Mouse (Mus musculus) lung, embryonic 15.5 days (tissue): ENCODE measurements around the gene Adamts17. TPM values are rescaled to one million over a fixed set of nuclear protein-coding genes. Genes with fewer than 3 reads are reported as not detected.

ENCODE experiments used
- ATAC-seq: fragments of 200-750 bp; cut with Nextera tagmentation; 2 replicates; pipeline ENCODE4 v1.8.0; 2017; ENCODE audit warnings: moderate number of reproducible peaks, borderline replicate concordance; ENCODE audit not compliant: low FRiP score, low TSS enrichment; ENCODE audit errors: extremely low read depth
- H3K27ac ChIP-seq: fragments of 300-500 bp; sonication (generic); 2 replicates; pipeline ENCODE4 v1.5.1; 2015; ENCODE audit warnings: moderate library complexity, mild to moderate bottlenecking, inconsistent platforms
- H3K27me3 ChIP-seq: fragments of 300-500 bp; sonication (generic); 2 replicates; pipeline ENCODE4 v1.6.1; 2015; ENCODE audit warnings: inconsistent platforms
- H3K36me3 ChIP-seq: fragments of 300-500 bp; sonication (generic); 2 replicates; pipeline ENCODE4 v1.6.1; 2015; ENCODE audit warnings: inconsistent platforms
- H3K4me1 ChIP-seq: fragments of 300-500 bp; sonication (generic); 2 replicates; pipeline ENCODE4 v1.6.1; 2015; ENCODE audit warnings: inconsistent platforms
- H3K4me2 ChIP-seq: fragments of 300-500 bp; sonication (generic); 2 replicates; pipeline ENCODE4 v1.6.1; 2015; ENCODE audit warnings: inconsistent platforms, mild to moderate bottlenecking, moderate library complexity
- H3K4me3 ChIP-seq: fragments of 300-500 bp; sonication (generic); 2 replicates; pipeline ENCODE4 v1.5.1; 2015; ENCODE audit warnings: mild to moderate bottlenecking, inconsistent platforms
- H3K9ac ChIP-seq: fragments of 300-500 bp; sonication (generic); 2 replicates; pipeline ENCODE4 v1.6.1; 2015; ENCODE audit warnings: inconsistent platforms
- H3K9me3 ChIP-seq: fragments of 300-500 bp; sonication (generic); 2 replicates; pipeline ENCODE4 v1.6.1; 2016; ENCODE audit warnings: inconsistent platforms
- WGBS: fragments of 180-500 bp; shearing (Covaris S2); methylation state at CpG from one replicate; pipeline ENCODE4 v1.1.7; 2015; 5-methylcytosine and 5-hydroxymethylcytosine counted together
- polyA plus RNA-seq: library from polyadenylated mRNA; unstranded; fragments of >200 nt; fragmentation: Nextera tagmentation; extraction: Ambion mirVana; gene quantifications from 2 replicates; pipeline ENCODE4 v1.2.1, GENCODE M21; 2015

The Adamts17 gene
- polyA plus RNA-seq, 1 experiment from 2014 or later, result 13.2 TPM

DNA sequence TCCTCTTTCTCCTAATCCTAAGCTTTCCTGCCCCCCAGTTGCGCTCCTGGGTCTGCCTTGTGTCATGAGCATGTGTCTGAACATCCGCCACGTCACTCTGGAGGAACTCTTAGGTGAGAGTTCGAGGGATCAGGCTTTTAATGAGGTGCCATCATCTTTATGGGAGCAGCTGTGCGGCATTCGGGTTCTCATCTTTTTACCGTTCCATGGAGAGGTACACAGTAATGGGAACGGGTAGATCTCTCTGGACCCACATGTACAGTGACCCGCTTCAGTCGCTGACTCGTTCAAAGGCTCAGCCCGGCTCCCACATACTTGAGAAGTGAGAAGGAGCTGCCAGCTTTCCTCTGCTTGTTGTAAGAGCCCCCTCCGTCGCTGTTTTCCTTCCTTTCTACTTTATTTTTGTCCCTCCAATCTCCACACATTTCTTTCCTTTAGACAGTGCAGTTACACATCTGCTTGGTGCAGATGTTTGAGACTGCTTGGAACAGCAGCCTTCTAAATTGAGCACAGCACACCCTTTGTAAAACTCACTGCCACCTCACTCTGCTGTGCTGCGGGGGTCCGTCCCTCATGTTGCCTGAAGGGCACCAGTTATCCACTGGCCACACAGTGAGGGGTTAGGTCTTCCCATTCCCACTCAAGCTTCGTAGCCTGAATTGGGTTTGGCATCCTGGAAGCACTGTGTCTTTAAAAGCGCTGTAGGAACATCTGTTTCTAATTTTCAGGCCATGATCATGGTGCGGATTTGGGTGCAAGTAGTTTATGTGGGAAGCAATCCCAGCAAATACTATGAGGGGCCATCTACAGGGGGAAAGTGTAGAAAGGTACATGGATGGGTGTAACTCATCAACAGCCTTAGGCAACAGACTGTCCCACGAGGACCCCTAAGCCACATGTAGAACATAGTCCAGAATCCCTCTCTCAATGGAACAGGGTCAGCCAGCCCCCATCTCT, 186.9 kb downstream of the Adamts17 start:
- Histone ChIP-seq H3K9ac (no peak overlapping the region), H3K4me3 (no peak overlapping the region), H3K36me3 (no peaks in the 10 kb centered on the region), H3K27me3 (no peaks in the 10 kb centered on the region), H3K4me1 (0 out of 2 replicates have a peak, but pooled peaks cover 18% of the 10 kb centered on the region), H3K4me2 (no peak overlapping the region), H3K9me3 (no peaks in the 10 kb centered on the region), H3K27ac (no peak overlapping the region)
- 38% methylated on average over 20 of the region's 20 CpGs for WGBS
- ATAC-seq, result peak; percentile 42; the same call in 1 of the 2 replicates

DNA sequence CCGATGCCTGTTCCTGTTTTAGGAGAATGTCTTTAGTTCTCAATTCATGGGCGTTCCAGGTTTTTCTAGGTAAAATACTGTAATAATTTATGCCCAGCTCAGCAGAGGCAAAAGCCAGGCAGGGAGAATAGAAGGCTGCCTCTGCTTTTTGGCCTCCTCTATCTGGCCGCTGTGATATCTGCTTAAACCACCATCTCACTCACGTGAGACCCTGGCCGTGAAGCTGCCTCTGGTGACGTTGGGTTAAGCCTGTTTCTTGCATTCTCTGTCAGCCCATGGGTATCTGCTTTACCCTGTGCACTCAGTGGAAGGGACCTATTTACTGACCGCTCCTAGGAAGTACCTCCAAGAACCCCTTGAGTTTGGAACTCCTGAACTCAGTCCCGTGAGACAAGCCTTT, 187.7 kb downstream of the Adamts17 start:
- WGBS, result 91% methylated on average over 8 of the region's 8 CpGs
- no peak overlapping the region for H3K27ac ChIP-seq
- 0 out of 2 replicates have a peak, but pooled peaks cover 22% of the 10 kb centered on the region for H3K4me1 ChIP-seq
- no peaks in the 10 kb centered on the region for H3K9me3 ChIP-seq
- H3K4me3 ChIP-seq, result no peak overlapping the region
- H3K36me3 ChIP-seq, result no peaks in the 10 kb centered on the region
- H3K9ac ChIP-seq, result no peak overlapping the region
- no peak overlapping the region for H3K4me2 ChIP-seq
- no peak for ATAC-seq
- H3K27me3 ChIP-seq, result no peaks in the 10 kb centered on the region

DNA sequence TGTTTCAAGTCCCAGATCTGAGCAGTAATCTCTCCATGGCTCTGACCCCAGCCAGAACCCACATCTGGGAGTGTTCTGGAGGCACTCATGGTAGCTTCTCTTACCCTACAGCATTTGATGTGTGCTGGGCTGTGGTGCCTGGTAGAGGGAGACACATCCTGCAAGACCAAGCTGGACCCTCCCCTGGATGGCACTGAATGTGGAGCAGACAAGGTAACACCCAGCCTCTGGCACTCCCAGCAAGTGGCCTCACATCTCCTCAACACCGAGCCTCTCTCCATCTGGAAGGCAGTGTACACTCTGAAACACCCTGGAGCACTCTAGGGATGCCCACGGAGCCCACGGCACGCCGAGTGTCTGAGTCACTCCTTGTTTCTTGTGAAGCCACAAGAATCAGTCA, 188.2 kb downstream of the Adamts17 start:
- Histone ChIP-seq H3K9ac (no peak overlapping the region), H3K9me3 (no peaks in the 10 kb centered on the region), H3K36me3 (0 out of 2 replicates have a peak, but pooled peaks cover 2% of the 10 kb centered on the region), H3K27me3 (no peaks in the 10 kb centered on the region), H3K4me1 (0 out of 2 replicates have a peak, but pooled peaks cover 22% of the 10 kb centered on the region), H3K4me3 (no peak overlapping the region), H3K4me2 (no peak overlapping the region), H3K27ac (no peak overlapping the region)
- WGBS, result 93% methylated on average over 5 of the region's 5 CpGs
- ATAC-seq, result no peak

DNA sequence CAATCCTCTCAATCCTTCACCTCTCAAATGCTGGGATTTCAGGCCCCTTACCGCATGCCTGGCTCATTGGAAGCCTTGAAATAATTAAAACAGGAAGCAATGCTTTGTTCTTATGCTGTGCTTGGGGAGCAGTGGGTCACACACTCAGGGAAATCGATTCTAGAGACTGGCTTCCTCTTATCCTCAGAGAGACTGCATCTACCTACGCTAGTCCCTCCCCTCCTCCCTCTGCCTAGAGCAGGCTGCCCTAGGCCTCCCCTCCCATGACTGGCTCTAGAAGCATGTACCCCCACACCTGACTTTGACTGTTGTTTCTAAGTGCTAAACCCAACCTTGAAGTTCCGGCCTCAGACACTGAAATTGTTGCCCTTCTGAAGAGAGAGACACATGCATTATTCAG, 189.4 kb downstream of the Adamts17 start:
- H3K36me3 ChIP-seq, result 0 out of 2 replicates have a peak, but pooled peaks cover 3% of the 10 kb centered on the region
- H3K27me3 ChIP-seq, result no peaks in the 10 kb centered on the region
- no peak overlapping the region for H3K4me3 ChIP-seq
- H3K27ac ChIP-seq, result no peak overlapping the region
- no peak overlapping the region for H3K9ac ChIP-seq
- 0 out of 2 replicates have a peak, but pooled peaks cover 25% of the 10 kb centered on the region for H3K4me1 ChIP-seq
- WGBS, result 70% methylated on average over 4 of the region's 4 CpGs
- no peak for ATAC-seq
- no peaks in the 10 kb centered on the region for H3K9me3 ChIP-seq
- H3K4me2 ChIP-seq, result no peak overlapping the region

DNA sequence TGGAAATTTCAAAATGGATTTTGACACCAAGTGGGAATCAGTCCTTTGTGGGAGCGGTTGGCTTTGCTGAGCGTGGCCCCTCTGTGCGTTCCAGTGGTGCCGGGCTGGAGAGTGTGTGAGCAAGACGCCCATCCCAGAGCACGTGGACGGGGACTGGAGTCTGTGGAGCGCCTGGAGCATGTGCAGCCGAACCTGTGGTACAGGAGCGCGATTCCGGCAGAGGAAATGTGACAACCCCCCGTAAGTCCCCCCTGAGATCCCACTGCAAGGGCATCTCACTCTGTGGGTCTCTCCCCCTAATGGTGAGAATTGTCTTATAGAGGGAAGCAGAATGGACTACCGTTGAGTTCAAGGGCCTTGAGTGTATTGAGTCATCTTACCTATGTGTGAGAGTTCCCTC, 189.9 kb downstream of the Adamts17 start:
- 93% methylated on average over 14 of the region's 14 CpGs for WGBS
- H3K27ac ChIP-seq, result no peak overlapping the region
- H3K4me3 ChIP-seq, result no peak overlapping the region

DNA sequence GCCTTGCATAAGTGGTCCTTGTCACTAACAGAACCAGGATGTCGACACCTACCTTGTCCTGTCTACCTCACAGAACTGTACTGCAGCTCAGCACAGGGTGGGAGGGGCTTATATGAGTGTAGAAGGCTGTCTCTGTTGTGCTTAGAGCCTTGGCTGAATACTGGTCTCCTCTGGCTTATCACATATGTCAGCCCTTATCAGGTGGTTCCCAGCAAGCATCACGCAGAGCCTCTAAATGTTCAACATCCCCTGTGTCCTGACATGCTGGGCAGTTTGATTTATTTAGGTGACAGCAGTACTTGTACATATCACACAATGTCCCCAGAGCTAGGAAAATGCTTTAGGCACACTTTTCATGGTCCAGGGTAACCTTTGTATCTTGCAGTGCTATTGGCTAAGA, 191.7 kb downstream of the Adamts17 start:
- Histone ChIP-seq H3K9ac (no peak overlapping the region), H3K4me2 (no peak overlapping the region), H3K36me3 (0 out of 2 replicates have a peak, but pooled peaks cover 3% of the 10 kb centered on the region), H3K27me3 (no peaks in the 10 kb centered on the region), H3K9me3 (no peaks in the 10 kb centered on the region), H3K4me1 (peaks cover 27% of the 10 kb centered on the region; the same call in 1 of the 2 replicates), H3K4me3 (no peak overlapping the region), H3K27ac (no peak overlapping the region)
- WGBS, result 38% methylated on average over 2 of the region's 2 CpGs
- ATAC-seq, result peak; percentile 36; the same call in 1 of the 2 replicates

More for the DNA sequence above, 189.9 kb downstream of the Adamts17 start:
- H3K27me3 ChIP-seq, result no peaks in the 10 kb centered on the region
- 0 out of 2 replicates have a peak, but pooled peaks cover 3% of the 10 kb centered on the region for H3K36me3 ChIP-seq
- H3K9ac ChIP-seq, result no peak overlapping the region
- no peak overlapping the region for H3K4me2 ChIP-seq
- no peaks in the 10 kb centered on the region for H3K9me3 ChIP-seq
- no peak for ATAC-seq
- 0 out of 2 replicates have a peak, but pooled peaks cover 26% of the 10 kb centered on the region for H3K4me1 ChIP-seq

DNA sequence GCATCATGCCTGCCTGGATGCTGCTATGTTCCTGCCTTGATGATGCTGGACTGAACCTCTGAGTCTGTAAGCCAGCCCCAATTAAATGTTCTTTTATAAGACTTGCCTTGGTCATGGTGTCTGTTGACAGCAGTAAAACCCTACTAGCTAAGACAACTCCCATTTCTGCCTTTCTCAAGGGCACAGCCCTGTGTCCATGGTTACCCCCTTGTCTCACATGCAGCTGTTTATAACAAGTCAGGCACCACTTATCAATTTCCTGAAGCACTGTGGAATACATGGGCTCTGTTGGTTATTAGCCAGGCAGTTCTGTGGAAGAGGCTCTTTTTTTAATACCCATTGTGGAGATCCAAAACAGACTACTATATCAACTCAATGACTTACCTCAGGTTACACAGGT, 193.1 kb downstream of the Adamts17 start:
- H3K9ac ChIP-seq, result no peak overlapping the region
- 0 out of 2 replicates have a peak, but pooled peaks cover 3% of the 10 kb centered on the region for H3K36me3 ChIP-seq
- H3K27ac ChIP-seq, result no peak overlapping the region
- H3K4me3 ChIP-seq, result no peak overlapping the region
- peaks cover 21% of the 10 kb centered on the region; the same call in 1 of the 2 replicates for H3K4me1 ChIP-seq
- H3K27me3 ChIP-seq, result no peaks in the 10 kb centered on the region
- no peak for ATAC-seq
- no peak overlapping the region for H3K4me2 ChIP-seq
- no peaks in the 10 kb centered on the region for H3K9me3 ChIP-seq

DNA sequence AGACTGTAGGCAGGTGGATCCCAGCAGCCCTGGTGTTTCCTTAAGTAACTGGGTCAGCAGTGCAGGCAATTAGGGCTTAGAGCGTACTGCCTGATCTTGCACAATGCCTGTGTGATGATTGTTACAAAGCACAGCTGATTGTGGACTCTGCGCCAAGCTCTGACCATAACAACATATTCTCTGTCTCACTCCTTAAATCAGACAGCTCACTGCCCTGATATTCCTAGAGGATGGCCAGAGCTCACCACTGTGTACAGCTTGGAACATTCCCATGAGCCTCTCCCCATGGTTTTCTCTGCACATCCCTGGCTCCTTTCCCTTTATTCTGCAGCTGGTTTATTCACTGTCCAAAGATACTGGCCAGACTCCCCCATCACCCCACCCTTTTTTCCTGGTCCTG, 194.8 kb downstream of the Adamts17 start:
- WGBS, result 46% methylated on average over 2 of the region's 2 CpGs
- Histone ChIP-seq H3K27ac (peak overlapping the region; percentile 20; the same call in 1 of the 2 replicates), H3K4me2 (no peak overlapping the region), H3K36me3 (0 out of 2 replicates have a peak, but pooled peaks cover 3% of the 10 kb centered on the region), H3K4me1 (peaks cover 21% of the 10 kb centered on the region; the same call in 1 of the 2 replicates), H3K4me3 (no peak overlapping the region), H3K27me3 (no peaks in the 10 kb centered on the region), H3K9me3 (no peaks in the 10 kb centered on the region), H3K9ac (no peak overlapping the region)
- peak; percentile 91 for ATAC-seq

DNA sequence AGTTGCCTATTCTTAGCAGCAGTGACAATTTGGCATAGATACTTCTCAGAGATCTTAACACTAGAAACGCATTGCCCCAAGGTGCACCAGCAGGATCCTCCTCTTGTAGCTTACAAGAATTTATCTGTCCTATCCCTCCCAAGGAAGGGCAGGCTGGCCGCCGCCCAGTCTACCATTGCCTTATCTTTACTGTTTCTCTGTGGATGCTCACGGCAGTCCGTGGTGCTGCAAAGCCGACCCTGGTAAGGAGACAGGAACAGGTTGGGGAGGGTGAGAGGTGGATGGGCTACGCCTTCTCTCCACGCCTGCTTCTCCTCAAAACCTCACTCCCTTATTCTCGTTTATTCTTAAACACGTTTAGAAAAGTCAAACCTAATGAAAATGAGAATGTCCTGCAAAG, 195.7 kb downstream of the Adamts17 start:
- Histone ChIP-seq H3K27ac (no peak overlapping the region), H3K9me3 (no peaks in the 10 kb centered on the region), H3K27me3 (no peaks in the 10 kb centered on the region), H3K4me1 (peaks cover 26% of the 10 kb centered on the region), H3K36me3 (0 out of 2 replicates have a peak, but pooled peaks cover 3% of the 10 kb centered on the region), H3K9ac (no peak overlapping the region), H3K4me3 (no peak overlapping the region), H3K4me2 (no peak overlapping the region)
- 78% methylated on average over 10 of the region's 10 CpGs for WGBS
- no peak for ATAC-seq

DNA sequence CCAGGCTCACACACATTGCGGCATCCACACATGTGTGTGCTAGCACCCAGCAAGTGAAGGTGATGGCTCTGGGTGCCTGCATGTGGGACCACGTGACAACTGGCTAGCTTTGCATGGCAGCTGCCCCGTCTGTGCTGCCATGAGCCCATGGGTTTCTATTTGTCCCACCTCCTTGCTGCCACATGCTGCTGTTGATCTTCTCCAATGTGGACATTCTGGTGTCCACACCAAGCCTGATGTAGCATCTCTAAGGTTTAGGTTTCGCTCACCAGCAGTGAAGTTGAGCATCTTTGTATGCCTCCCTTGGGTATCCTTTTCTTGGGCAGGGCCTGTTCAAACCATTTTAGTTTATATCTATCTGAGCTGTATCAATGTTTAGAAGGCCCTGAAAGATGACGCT, 196.1 kb downstream of the Adamts17 start:
- Histone ChIP-seq H3K9ac (no peak overlapping the region), H3K36me3 (0 out of 2 replicates have a peak, but pooled peaks cover 3% of the 10 kb centered on the region), H3K27ac (no peak overlapping the region), H3K27me3 (no peaks in the 10 kb centered on the region), H3K4me3 (no peak overlapping the region), H3K4me2 (no peak overlapping the region), H3K9me3 (no peaks in the 10 kb centered on the region), H3K4me1 (peaks cover 26% of the 10 kb centered on the region)
- 91% methylated on average over 5 of the region's 5 CpGs for WGBS
- ATAC-seq, result no peak

DNA sequence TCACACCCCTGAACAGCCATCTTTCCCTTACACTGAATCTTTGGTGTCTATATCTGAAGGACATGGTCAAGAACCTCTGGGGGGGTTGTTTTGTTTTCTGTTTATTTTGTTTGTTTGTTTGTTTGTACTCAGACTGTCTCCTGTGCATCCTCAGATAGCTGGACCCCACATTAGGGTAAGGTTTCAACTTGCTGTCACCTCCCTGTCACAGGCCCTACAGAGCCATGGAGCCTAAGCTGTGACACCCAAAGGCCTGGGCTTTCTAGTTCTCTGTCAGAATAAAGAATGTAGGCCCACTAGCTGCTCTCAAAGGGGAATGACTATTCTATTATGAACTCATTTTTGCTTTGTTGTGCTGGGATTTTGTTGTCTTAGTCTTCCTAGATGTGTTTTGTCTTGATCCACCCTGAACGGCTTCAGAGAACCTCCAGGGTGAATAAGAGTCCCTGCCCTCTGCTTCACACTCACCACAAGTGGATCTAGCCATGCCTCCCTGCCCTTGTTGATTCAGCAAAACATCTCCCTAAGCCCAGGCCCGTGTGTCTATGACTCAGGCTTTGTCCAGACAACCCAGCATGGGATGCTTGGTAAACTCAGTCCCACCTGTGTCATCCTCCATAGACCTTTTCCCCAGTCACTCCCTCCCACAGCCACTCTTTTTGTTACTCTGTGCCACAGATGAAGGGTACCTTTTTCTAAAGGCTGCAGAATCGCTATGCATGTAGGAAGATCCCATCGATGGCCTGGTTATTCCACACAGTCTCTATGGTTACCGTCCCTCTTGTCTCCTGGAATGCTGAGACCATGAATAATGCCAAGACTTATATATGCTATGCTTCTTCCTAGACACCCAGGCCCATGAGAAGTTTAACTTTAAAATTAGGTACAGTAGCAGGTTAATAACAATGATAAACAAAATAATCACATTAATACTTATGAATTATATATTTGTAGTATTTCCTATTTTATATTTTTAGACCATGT, 197.3 kb downstream of the Adamts17 start:
- H3K27me3 ChIP-seq, result no peaks in the 10 kb centered on the region
- no peaks in the 10 kb centered on the region for H3K9me3 ChIP-seq
- no peak for ATAC-seq
- no peak overlapping the region for H3K4me3 ChIP-seq
- 0 out of 2 replicates have a peak, but pooled peaks cover 3% of the 10 kb centered on the region for H3K36me3 ChIP-seq
- H3K4me1 ChIP-seq, result peaks cover 21% of the 10 kb centered on the region
- no peak overlapping the region for H3K9ac ChIP-seq
- no peak overlapping the region for H3K4me2 ChIP-seq
- WGBS, result 80% methylated on average over 5 of the region's 5 CpGs
- no peak overlapping the region for H3K27ac ChIP-seq
